Mouse (Mus musculus) hematopoietic multipotent progenitor cell, adult 10-12 weeks (in vitro differentiated cells): Measurements from ENCODE around the gene Phf13. TPM values are rescaled to one million over a fixed set of nuclear protein-coding genes. Genes with fewer than 3 reads are reported as not detected.

ENCODE experiments used
- polyA plus RNA-seq: library from polyadenylated mRNA; stranded (reverse); fragments of >175 nt; gene quantifications from 2 replicates; pipeline ENCODE4 v1.2.3, GENCODE M21; 2012; ENCODE audit warnings: low replicate concordance

Gene Phf13
- polyA plus RNA-seq = 6.7 and 13.9 TPM in 2 replicates

DNA sequence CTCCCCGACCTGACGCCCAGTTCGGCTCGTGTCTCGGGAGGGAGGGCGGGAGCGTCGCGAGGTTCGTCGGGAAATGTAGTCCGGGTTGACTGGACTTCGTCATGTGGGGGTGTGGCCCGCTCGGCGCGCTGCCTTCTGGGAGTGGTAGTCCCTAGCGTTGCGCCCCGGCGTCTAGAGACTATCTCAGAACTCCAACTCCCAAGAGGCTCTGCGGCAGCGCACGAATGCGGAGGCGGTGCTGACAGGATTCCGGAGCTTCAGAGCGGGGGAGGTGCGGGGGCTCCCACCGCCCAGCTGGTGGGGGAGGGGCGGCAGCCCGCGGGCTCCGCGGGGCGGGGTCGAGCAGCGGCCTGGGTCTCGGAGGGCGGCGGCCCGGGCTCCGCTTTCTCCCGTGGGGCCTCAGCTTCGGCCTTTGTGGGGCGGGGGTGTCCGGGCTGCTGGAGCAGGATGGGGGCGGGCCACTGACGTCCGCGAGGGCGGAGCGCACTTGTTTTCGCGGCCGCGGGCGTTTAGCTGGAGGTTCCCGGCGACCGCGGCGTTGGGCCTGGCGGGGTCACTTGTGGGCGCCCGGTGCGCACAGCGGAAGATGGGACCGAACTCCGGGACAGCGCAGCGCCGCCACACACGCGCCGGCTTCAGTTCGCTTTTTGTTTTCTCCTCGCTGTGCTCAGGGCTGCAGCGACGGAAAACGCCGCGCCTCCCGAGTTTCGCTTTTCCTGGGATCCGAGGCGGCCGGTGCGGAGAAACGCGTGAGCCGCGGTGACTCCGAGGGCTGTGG lies at the start of gene Phf13:
Gene Phf13, minus strand, starts transcription at position 86 of the 778 bp plus-strand sequence.

DNA sequence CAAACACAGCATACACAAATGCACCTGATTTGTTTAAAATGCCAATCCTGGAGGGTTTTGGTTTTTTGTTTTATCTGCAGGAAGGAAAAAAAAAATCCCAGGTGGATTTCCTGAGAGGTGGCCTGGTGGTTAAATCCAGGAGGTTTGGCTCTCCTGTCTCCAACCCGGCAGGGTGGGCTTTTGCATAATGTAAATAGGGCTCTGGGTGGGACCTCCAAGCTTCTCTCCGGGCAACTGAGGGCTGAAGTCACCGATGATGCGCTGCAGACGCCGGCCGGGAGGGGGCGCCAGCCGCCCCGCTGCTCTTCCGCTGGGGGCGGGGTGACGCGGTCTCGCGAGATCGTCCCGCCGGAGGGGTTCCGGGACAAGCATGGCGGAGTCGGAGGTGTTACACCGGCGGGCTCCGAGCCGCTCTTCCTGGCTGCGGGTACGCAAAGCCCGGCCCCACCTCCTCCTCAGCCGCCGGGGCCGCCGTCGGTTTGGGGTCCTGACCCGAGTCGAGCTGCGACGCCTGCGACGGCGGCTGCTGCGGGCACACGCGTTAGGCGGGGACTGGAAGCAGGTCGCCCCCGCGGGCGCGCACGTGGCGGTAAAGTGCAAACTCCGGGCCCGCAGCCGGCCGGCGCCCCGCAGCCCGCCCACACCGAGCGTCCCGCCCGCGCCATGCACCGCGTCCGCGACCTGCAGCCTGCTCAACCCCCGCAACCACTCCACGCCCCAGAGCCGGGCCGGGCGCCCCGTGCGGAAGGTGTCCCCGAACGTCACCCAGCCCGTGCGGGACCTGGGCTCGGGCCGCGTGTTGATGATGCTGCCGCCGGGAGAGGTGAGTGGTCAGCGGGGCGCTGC lies 43.1 kb upstream of the Phf13 start, which contains the start of gene Nol9:
Gene Nol9, plus strand, starts transcription at position 337 of the 846 bp plus-strand sequence.

DNA sequence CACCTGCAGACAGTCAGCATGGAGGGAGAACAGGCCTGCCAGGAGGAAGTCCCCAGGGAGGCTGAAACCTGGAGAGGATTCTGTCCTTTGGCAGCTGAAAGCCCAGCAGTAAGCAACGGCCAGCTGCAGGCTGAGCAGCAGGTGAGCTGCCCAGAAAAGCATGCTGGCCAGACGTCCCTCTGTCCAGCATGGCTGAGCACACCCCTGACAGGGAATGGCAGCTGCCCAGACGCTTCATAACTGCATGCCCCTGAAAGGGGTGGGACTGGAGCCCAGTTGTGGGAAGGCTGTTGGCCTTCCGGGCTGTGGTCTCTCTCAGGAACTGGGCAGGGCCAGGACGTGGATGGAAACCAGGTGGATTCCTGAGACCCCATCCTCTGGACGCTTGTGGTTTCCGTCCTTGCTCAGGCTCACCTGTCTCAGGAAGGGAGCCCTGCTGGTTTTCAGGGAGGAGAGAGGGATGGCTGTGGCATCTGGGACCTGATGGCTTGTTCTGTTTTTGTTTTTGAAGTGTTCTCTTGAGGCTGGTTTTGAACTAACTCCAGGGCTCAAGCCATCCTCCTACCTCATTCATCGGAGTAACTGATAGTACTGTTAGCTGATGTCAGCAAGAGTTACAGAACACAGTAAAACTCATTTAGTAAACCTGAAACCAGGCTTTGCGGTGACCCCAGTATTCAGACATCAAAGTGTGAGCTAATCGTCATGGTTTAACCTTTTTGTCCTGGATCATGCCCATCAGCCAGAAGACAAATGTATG lies 42.3 kb upstream of the Phf13 start, which contains the start of gene Tas1r1:
Gene Tas1r1, minus strand, starts transcription at position 344 of the 760 bp plus-strand sequence.

DNA sequence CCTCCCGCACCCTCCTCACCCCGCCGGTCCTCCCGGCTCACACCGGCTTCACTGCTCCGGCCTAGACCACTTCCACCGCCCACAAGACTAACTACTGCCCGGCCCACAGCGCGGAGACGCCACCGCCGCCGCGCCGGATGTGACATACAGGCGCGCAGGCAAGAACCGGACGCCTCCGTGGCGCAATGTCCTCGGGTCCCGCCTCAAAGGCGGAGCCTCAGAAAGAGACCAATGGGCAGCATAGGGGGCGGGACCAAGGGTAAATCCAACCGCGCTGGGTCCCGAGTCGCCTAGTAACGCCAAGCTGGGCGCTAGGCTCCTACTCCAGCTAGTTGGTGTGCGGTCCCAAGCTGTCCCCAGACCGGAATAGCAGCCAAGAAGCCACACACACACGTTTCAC lies 31.5 kb upstream of the Phf13 start, which contains the start of gene Zbtb48:
Gene Zbtb48, minus strand, starts transcription at position 148 of the 400 bp plus-strand sequence.

DNA sequence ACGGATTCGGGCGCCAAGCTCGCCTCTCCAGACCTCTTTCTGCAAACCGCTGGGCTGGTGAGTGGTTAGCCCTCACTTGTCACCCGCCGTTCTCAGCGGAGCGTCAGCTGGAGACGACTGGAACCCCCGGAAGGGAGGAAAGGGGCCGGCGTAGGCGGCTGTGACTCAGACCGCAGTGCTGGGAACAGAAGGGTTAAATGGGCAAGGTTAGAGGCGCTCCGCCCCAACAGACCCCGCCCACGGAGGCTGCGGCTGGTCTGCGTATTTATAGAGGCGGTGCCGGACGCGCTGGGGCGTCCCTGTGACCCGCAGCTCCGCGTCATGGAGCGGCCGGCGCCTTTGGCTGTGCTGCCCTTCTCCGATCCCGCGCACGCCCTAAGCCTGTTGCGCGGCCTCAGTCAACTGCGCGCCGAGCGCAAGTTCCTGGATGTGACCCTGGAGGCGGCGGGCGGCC lies 12.6 kb upstream of the Phf13 start, which contains the start of gene Klhl21:
Gene Klhl21, plus strand, starts transcription at position 182 of the 454 bp plus-strand sequence.

DNA sequence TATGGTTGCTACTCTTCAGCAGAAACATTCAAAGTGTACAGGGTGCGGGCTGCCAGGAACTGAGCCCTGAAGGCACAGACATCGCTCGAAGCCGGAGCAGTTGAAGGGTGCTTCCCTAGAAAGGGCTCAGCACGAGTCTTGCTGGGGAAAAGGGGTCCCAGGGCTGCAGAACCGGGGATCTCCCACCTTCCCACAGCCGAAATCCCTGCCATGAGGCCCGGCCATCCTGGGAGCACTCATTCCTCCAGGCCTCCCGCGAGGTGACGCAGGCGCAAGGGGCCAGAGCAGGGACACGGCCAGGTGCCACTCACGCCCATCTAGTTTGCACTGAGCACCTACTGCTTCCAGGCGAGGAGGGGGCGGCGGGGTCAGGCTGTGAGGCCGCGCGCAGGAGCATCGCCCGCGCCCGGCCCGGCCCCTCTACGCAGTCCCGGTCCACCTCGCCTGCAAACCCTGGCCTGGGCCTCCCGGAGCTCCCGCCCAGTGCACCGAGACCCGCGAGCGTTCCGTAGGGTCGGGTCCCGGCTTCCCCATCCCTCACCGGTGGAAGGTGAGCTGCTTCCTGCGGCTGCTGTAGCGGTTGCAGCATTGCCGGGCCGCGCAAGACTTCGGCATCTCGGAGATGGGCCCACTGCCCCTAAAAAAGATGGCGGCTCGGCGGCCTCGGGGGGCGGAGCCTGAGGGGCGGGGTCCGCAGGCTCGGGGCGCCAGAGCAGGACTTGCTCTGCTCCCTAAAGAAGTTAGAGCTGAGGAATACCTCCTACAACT lies 7.5 kb downstream of the Phf13 start, which contains the start of gene Thap3:
Gene Thap3, minus strand, starts transcription at position 656 of the 768 bp plus-strand sequence.

Other genes starting within 250 kb of the Phf13 start
- gene Camta1, start 134.4 kb downstream of the Phf13 start, polyA plus RNA-seq = 6.6 and 8.2 TPM in 2 replicates
- gene Dnajc11, start 62.6 kb downstream of the Phf13 start, polyA plus RNA-seq = 7.2 and 26.3 TPM in 2 replicates
- 57.0 and 142 TPM in 2 replicates for gene Thap3, start 7.3 kb downstream of the Phf13 start, polyA plus RNA-seq
- 14.9 and 23.9 TPM in 2 replicates for gene Klhl21, start 12.5 kb upstream of the Phf13 start, polyA plus RNA-seq
- gene Zbtb48, start 31.4 kb upstream of the Phf13 start, polyA plus RNA-seq = 12.0 and 12.3 TPM in 2 replicates
- 0.04 and 0.08 TPM in 2 replicates for gene Tas1r1, start 42.3 kb upstream of the Phf13 start, polyA plus RNA-seq
- 22.0 and 70.0 TPM in 2 replicates for gene Nol9, start 43.1 kb upstream of the Phf13 start, polyA plus RNA-seq
- gene Plekhg5, start 76.2 kb upstream of the Phf13 start, polyA plus RNA-seq = 15.3 and 24.9 TPM in 2 replicates
- 17.3 and 25.1 TPM in 2 replicates for gene Tnfrsf25, start 119.7 kb upstream of the Phf13 start, polyA plus RNA-seq
- 6.3 and 22.6 TPM in 2 replicates for gene Espn, start 156.1 kb upstream of the Phf13 start, polyA plus RNA-seq
- gene Hes2, start 162.6 kb upstream of the Phf13 start, polyA plus RNA-seq = 0.07 TPM in 1 of 2 replicates, not detected in the other
- 12.2 and 15.4 TPM in 2 replicates for gene Acot7, start 181.9 kb upstream of the Phf13 start, polyA plus RNA-seq